Mouse (Mus musculus) cerebellum, adult 2 months (tissue): ENCODE data around the gene Tmem104.

Experiments
- CTCF ChIP-seq: fragments of 200-500 bp; IDR thresholded peaks from 2 replicates; pipeline ENCODE4 v1.5.1; 2011; ENCODE audit warnings: low read depth, mild to moderate bottlenecking, control low read depth, low read length, moderate library complexity, borderline replicate concordance; ENCODE audit not compliant: insufficient read depth
- POLR2A ChIP-seq: fragments of 200-500 bp; IDR thresholded peaks from 2 replicates; pipeline ENCODE4 v1.6.1; 2011; ENCODE audit warnings: low read length, control low read depth, borderline replicate concordance; ENCODE audit not compliant: insufficient read depth

- TF ChIP-seq CTCF (no peak), POLR2A (no peak)
Measured at GRCm38 (mm10) chr11:115277604-115277975, 90.3 kb downstream of the Tmem104 start.
